Mouse (Mus musculus) cerebellum, adult 11-12 months (tissue): ENCODE results near the gene Lrp10.

Experiments
- DNase-seq: peaks from one replicate; pipeline ENCODE4 v3.0.0; 2022

Gene Lrp10

GRCm38 (mm10) chr14:54433941-54434531 lies 29.9 kb upstream of the Lrp10 start:
- DNase-seq: no peak

- DNase-seq: no peak
These were observed 28.6 kb upstream of the Lrp10 start for GRCm38 (mm10) chr14:54435194-54435918.

DNA sequence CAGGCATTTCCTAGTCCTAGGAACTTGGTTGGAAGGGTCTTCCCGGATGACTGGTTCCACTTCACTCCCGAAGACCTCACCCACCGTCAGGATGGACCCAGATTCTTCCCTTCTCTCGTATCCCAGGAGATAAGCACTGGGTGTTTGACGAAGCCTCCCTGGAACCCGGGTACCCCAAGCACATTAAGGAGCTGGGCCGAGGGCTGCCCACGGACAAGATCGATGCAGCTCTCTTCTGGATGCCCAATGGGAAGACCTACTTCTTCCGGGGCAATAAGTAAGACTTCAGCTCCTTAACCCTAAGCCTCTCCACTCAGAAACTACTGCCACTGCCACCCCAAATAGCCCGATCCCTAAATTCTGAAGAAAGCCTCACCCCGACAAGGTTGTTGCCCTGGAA lies 24.8 kb upstream of the Lrp10 start:
- no peak for DNase-seq

- no peak for DNase-seq
These were observed 24.3 kb upstream of the Lrp10 start for GRCm38 (mm10) chr14:54439610-54440009.

DNA sequence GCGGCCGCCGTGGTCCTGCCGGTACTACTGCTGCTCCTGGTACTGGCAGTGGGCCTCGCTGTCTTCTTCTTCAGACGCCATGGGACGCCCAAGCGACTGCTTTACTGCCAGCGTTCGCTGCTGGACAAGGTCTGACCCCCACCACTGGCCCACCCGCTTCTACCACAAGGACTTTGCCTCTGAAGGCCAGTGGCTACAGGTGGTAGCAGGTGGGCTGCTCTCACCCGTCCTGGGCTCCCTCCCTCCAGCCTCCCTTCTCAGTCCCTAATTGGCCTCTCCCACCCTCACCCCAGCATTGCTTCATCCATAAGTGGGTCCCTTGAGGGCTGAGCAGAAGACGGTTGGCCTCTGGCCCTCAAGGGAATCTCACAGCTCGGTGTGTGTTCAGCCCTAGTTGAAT lies 23.4 kb upstream of the Lrp10 start:
- no peak for DNase-seq

GRCm38 (mm10) chr14:54441365-54441764 lies 22.6 kb upstream of the Lrp10 start:
- DNase-seq: no peak

DNA sequence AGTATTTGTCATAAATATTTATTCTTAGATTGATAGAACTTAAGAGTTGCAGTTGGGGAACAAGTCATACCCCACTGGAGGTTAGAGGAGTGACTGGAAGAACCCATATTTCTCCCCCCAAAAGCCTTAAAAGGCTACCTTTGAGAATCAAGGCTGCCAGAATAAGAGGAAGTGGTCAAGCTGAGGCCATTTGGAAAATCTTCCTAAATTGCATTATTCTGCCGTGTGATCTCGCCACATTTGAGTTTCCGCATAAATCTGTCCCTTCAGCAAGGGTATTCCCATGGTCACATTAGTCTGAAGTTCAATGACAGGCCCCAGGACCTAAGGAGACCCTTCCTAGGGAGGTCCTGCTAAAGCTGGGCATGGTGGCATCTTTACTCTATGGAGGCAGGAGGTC lies 21.4 kb upstream of the Lrp10 start:
- no peak for DNase-seq

GRCm38 (mm10) chr14:54443196-54443595 lies 20.7 kb upstream of the Lrp10 start:
- no peak for DNase-seq

GRCm38 (mm10) chr14:54443712-54444618 lies 20.0 kb upstream of the Lrp10 start:
- DNase-seq: no peak

DNA sequence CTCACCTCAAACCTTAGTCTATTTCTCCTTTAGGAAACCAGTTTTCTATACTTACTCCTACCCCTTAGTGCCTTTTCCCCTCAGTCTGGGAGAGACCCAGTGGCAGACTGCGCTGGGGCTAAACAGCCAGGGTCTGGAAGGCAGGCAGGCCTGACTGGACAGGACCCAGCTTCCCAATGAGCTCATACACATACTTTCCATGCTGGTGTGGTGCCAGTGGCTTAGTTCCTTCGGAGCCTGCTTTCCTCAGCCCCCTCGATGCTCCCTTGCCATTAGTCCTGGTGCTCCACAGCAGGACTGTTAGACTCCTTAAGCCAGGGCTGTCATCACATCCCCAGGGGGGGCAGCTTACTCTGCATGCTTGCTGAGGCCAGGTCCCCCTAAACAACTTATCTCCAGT lies 18.5 kb upstream of the Lrp10 start:
- no peak for DNase-seq

DNA sequence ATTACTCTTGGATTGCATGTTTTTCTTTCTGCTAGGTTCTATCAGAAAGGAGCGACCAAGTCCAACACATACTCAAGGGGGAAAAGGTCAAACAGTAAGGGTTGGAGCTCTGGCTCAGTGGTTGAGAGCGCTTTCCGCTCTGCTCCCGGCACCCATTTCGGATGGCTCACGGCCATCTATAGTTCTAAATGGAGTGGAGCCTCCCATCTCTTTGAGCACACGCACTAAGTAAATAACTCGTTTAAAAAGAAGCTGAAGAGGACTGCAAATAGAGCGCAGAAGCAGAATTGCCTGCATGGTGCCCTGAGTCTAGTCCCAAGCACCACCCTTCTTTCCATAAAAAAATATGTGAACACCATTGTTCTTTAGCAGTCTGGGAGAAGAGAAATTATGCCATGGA lies 10.4 kb upstream of the Lrp10 start:
- DNase-seq: no peak

DNA sequence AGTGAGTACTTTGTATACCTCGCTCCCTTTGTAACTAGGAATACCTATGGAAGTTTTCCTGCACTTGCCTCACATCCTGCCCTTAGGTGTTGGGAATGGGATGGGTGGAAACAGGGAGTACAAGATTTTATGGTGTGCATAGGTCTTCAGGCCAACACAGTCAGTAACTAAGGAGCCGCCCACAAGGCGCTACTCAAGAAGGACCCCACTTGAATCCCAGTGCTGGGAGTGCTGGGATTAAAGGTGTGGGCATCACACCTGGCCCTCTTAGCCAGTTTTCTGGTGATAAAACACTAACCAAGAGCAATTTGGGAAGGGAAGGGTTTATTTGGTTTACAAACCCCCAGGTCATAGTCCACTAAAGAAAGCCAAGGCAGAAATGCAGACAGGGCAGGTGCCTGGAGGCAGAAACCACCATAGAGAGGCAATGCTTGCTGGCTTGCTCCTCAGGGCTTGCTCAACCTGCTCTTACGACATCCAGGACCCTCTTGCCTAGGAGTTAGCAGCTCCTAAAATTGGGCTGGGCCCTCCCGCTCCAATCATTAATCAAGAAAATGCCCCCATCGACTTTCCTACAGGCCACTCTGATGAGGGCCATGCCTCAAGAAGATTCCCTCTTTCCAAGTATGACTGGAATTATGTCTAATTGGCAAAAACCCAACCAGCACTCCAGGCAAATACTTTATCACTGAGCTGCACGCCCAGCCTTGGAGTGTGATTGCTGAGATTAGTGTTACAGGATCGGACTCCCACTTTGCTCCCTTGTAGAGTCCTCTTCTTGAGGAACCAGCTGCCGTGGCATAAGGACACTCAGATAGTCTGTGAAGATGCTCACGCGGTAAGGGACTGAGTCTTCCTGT lies 9.0 kb upstream of the Lrp10 start:
- DNase-seq: no peak

- DNase-seq: no peak
These were observed 5.9 kb upstream of the Lrp10 start for GRCm38 (mm10) chr14:54457907-54458569.

- DNase-seq: no peak
These were observed 1.8 kb upstream of the Lrp10 start for GRCm38 (mm10) chr14:54462146-54462545.

DNA sequence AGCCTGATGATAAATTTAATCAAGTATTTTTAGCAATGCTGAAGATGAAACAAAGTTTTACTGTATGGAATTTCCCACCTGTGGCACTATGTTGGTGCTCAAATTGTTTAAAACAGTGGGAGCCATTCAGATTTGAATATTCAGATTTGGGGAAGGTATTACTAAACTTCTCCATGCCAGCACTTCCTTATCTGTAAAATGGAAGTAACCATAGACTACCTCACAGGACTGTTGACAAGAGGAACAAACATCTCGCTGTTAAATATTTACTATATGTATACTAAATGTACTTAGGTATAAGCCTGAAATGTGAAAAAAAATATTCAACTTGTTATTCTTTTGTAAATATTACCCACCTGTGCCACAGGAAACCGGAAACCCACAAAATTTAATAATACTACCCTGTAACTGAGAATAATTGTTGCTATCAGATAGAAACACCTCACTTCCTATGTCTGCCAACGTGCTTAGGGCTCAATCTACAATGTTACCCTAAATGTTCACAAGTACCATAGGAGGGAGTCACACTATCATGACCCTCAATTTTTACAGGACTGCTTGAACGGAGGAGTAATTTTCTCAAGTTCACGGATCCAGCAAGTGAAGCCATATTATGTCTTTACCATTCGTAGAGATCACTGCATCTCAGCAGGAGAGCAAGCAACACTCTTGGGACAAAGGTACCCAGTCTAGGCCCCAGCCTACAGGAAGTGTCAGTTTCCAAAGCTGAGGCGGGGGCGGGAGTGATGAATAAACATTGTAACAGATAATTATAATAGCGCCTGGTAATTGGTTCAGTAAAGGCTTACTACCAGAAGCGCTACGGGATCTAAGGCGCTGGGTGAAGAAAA lies 604 bp upstream of the Lrp10 start:
- no peak for DNase-seq

GRCm38 (mm10) chr14:54464293-54465005 lies 512 bp downstream of the Lrp10 start:
- peak; percentile 73 for DNase-seq

DNA sequence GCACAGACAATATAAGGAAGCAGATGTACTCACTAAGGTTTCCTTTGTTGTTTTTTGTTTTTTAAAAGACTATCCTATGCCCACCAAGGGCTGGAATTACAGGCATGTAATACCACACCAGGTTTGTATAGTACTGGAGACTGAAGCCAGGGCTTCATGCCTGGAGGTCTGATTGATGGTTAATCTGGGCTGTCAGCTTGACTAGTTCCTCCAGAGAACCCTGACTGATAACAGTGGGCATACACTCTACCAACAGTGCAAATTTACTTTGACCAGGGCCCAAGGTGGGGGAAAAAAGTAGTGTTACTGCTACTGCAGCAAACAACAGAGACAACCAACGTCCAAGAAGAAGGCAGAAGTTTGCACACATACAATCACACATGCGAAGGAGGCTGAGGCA lies 7.5 kb downstream of the Lrp10 start:
- DNase-seq: no peak

DNA sequence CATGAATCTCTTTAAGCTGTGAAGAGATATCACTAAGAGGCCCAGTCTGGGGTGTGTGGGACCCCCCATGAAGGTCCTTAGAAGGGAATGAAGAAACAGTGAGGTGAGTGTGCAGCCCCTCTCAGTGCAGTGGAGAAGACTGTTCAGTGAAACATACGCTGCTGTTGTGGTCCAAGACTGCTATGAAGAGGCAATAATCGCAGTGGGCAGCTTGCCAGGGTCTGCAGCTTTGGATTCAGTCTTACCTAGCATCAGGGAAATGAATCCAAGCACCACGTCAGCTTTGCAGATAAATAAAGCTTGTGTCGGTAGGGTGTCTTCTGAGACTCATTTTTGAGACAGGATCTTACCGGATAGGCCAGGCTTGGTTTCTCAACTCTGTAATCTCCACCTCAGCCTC lies 8.7 kb downstream of the Lrp10 start:
- no peak for DNase-seq

DNA sequence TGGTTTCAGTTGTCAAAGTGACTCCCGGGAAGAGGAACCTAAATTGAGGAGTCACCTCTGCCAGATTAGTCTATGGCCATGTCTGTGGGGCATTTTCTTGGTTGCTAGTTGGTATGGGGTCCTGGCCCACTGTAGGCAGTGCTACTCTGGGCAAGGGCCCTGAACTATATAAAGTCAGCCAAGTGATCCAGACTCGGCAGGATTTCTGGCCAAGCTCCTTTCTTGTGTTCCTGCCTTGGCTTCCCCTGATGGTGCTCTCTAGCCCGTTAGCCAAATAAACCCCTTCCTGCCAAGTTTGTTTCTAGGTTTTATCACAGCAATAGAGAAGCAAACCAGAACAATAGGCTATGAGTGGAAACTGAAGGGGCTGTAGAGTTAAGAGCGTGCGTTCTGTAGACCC lies 10.8 kb downstream of the Lrp10 start:
- DNase-seq: no peak
